11 mouse cellular contexts compared by ENCODE assay signal in genomic region chr3:89226361-89226760, GRCm38 (mm10). TPM values are rescaled to one million over a fixed set of nuclear protein-coding genes. Genes with fewer than 3 reads are reported as not detected.
DNase-seq lines count a peak whose midpoint lies in the region; ATAC-seq and TF ChIP-seq lines count a peak whose summit lies in the region.
"Had no signal": no experiment of that assay in that cellular context is flagged by ENCODE, and none has a peak within 500 bp of the region (broad histone marks: within the 10 kb centered on the region; RNA-seq: fewer than 3 reads in every experiment).

No protein-coding gene starts in this region.

- no peaks in the 10 kb centered on the region for H3K9me3 ChIP-seq in forebrain, embryonic 12.5 days
- no peaks in the 10 kb centered on the region for H3K9me3 ChIP-seq in intestine, postnatal 0 days (ENCODE audit: control insufficient read depth)

- peak overlapping the region; percentile 68 for H3K4me3 ChIP-seq in layer of hippocampus, adult 2 months
- H3K4me3 ChIP-seq in forebrain, embryonic 12.5 days (replicated peaks), result peak overlapping the region; percentile 76
- no peak overlapping the region for H3K4me3 ChIP-seq in intestine, postnatal 0 days (ENCODE audit: low read depth, low read length)
- H3K4me3 ChIP-seq in olfactory bulb, adult 2 months (ENCODE audit: insufficient read depth, low read depth, low read length), result peak overlapping the region; percentile 45

- 1% methylated on average over 11 of the region's 11 CpGs for WGBS in forebrain, embryonic 12.5 days
- 55% methylated on average over 11 of the region's 11 CpGs for WGBS in intestine, postnatal 0 days
- WGBS in olfactory bulb, adult 2 months, result 12% methylated on average over 11 of the region's 11 CpGs

- DNase-seq in layer of hippocampus, adult 2 months (ENCODE audit: low spot score in 2 of 2), result no peak
- DNase-seq in layer of hippocampus, adult 9-11 months, result no peak
- DNase-seq in urinary bladder, postnatal 4 days (ENCODE audit: low spot score in 2 of 2), result no peak
- no peak for DNase-seq in gastrocnemius, postnatal 25 days
- DNase-seq: gastrocnemius, postnatal 10 days; thymus, postnatal 25 days had no signal

- peak overlapping the region; percentile 93 for H3K27ac ChIP-seq in layer of hippocampus, adult 2 months
- H3K27ac ChIP-seq in forebrain, embryonic 12.5 days, result peak overlapping the region; percentile 98
- H3K27ac ChIP-seq in intestine, postnatal 0 days (ENCODE audit: low read depth, low read length), result no peak overlapping the region
- H3K27ac ChIP-seq in olfactory bulb, adult 2 months (ENCODE audit: insufficient read depth, low read depth, low read length), result peak overlapping the region; percentile 92
- H3K27ac ChIP-seq: liver, embryonic 14.5 days had no signal

- no peak for TF ChIP-seq CTCF in layer of hippocampus, adult 2 months (conservative IDR thresholded peaks at IDR 0.05)
- no peak for TF ChIP-seq CTCF in intestine, postnatal 0 days (IDR thresholded peaks at IDR 0.05; ENCODE audit: low read depth)
- no peak for TF ChIP-seq CTCF in olfactory bulb, adult 2 months (IDR thresholded peaks at IDR 0.05; ENCODE audit: insufficient read depth, low read depth, low read length)

- no peak for ATAC-seq in forebrain, embryonic 12.5 days (ENCODE audit: low FRiP score)
- ATAC-seq in intestine, postnatal 0 days, result no peak
- ATAC-seq: Patski had no signal

- no peaks in the 10 kb centered on the region for H3K27me3 ChIP-seq in forebrain, embryonic 12.5 days
- H3K27me3 ChIP-seq in intestine, postnatal 0 days (replicated peaks; ENCODE audit: control insufficient read depth, insufficient read depth, low read length), result no peaks in the 10 kb centered on the region
- H3K27me3 ChIP-seq: Patski had no signal

- H3K36me3 ChIP-seq in forebrain, embryonic 12.5 days (replicated peaks), result peaks cover 39% of the 10 kb centered on the region
- H3K36me3 ChIP-seq in intestine, postnatal 0 days (ENCODE audit: control insufficient read depth, insufficient read depth), result no peaks in the 10 kb centered on the region; the same call in 1 of the 2 replicates

- peak overlapping the region; percentile 95 for H3K4me2 ChIP-seq in forebrain, embryonic 12.5 days
- H3K4me2 ChIP-seq in intestine, postnatal 0 days (replicated peaks; ENCODE audit: low read depth), result peak overlapping the region; percentile 65; the same call in 1 of the 2 replicates

- H3K4me1 ChIP-seq in forebrain, embryonic 12.5 days, result peaks cover 67% of the 10 kb centered on the region
- peaks cover 4% of the 10 kb centered on the region; the same call in 1 of the 2 replicates for H3K4me1 ChIP-seq in intestine, postnatal 0 days (replicated peaks; ENCODE audit: control insufficient read depth, insufficient read depth, low read length)
- peaks cover 52% of the 10 kb centered on the region for H3K4me1 ChIP-seq in olfactory bulb, adult 2 months (ENCODE audit: control insufficient read depth, insufficient read depth, low read length)

- TF ChIP-seq POLR2A in olfactory bulb, adult 2 months (IDR thresholded peaks at IDR 0.05; ENCODE audit: insufficient read depth, low read depth, low read length), result no peak

- peak overlapping the region; percentile 92 for H3K9ac ChIP-seq in forebrain, embryonic 12.5 days
- H3K9ac ChIP-seq in intestine, postnatal 0 days (ENCODE audit: low read depth, low read length), result no peak overlapping the region
- H3K9ac ChIP-seq: liver, embryonic 14.5 days had no signal

RNA-seq across cellular contexts. Expression of gene Mtx1, which starts 0.5 kb away (rescaled TPM):
- 100 to 1,000 TPM; 100 to 102 TPM for total RNA-seq in layer of hippocampus, adult 2 months (2021)
- 185 and 194 TPM in 2 replicates for polyA plus RNA-seq in forebrain, embryonic 12.5 days (2016; fragmentation: Nextera tagmentation; extraction: Ambion mirVana)
- polyA plus RNA-seq in intestine, postnatal 0 days (2015; fragmentation: Nextera tagmentation; extraction: Ambion mirVana), result 140 and 145 TPM in 2 replicates
- polyA plus RNA-seq in olfactory bulb, adult 2 months (2012; ENCODE audit: insufficient read depth, insufficient read length, low replicate concordance, missing spikeins), result not detected in 2 replicates
- 10 to 100 TPM; 42.2 to 47.6 TPM for total RNA-seq in gastrocnemius, postnatal 25 days (2021)

RNA-seq across cellular contexts. Expression of gene Muc1, which starts 2.5 kb away (rescaled TPM):
- total RNA-seq in layer of hippocampus, adult 2 months (2021), result 1 to 10 TPM in 1 of 2 experiments, under 1 TPM in 1; 0.31 to 1.3 TPM
- polyA plus RNA-seq in forebrain, embryonic 12.5 days (2016; fragmentation: Nextera tagmentation; extraction: Ambion mirVana), result 3.8 and 4.7 TPM in 2 replicates
- polyA plus RNA-seq in intestine, postnatal 0 days (2015; fragmentation: Nextera tagmentation; extraction: Ambion mirVana), result 3.5 and 6.7 TPM in 2 replicates
- polyA plus RNA-seq in olfactory bulb, adult 2 months (2012; ENCODE audit: insufficient read depth, insufficient read length, low replicate concordance, missing spikeins), result not detected in 2 replicates
- total RNA-seq in gastrocnemius, postnatal 25 days (2021), result under 1 TPM; 0.38 to 0.51 TPM

RNA-seq across cellular contexts. Expression of gene Thbs3, which starts 11.4 kb away (rescaled TPM):
- total RNA-seq in layer of hippocampus, adult 2 months (2021), result 10 to 100 TPM; 42.6 to 43.8 TPM
- polyA plus RNA-seq in forebrain, embryonic 12.5 days (2016; fragmentation: Nextera tagmentation; extraction: Ambion mirVana), result 95.1 and 97.9 TPM in 2 replicates
- 15.2 and 17.2 TPM in 2 replicates for polyA plus RNA-seq in intestine, postnatal 0 days (2015; fragmentation: Nextera tagmentation; extraction: Ambion mirVana)
- polyA plus RNA-seq in olfactory bulb, adult 2 months (2012; ENCODE audit: insufficient read depth, insufficient read length, low replicate concordance, missing spikeins), result not detected in 2 replicates
- total RNA-seq in gastrocnemius, postnatal 25 days (2021), result 10 to 100 TPM; 11.0 to 11.8 TPM

RNA-seq across cellular contexts. Expression of gene Krtcap2, which starts 19.4 kb away (rescaled TPM):
- total RNA-seq in layer of hippocampus, adult 2 months (2021), result 10 to 100 TPM; 75.8 to 80.5 TPM
- polyA plus RNA-seq in forebrain, embryonic 12.5 days (2016; fragmentation: Nextera tagmentation; extraction: Ambion mirVana), result 249 and 252 TPM in 2 replicates
- 273 and 281 TPM in 2 replicates for polyA plus RNA-seq in intestine, postnatal 0 days (2015; fragmentation: Nextera tagmentation; extraction: Ambion mirVana)
- not detected in 2 replicates for polyA plus RNA-seq in olfactory bulb, adult 2 months (2012; ENCODE audit: insufficient read depth, insufficient read length, low replicate concordance, missing spikeins)
- 10 to 100 TPM; 66.6 to 78.8 TPM for total RNA-seq in gastrocnemius, postnatal 25 days (2021)

RNA-seq across cellular contexts. Expression of gene Trim46, which starts 19.7 kb away (rescaled TPM):
- total RNA-seq in layer of hippocampus, adult 2 months (2021), result 10 to 100 TPM; 89.1 to 92.8 TPM
- 25.1 and 26.6 TPM in 2 replicates for polyA plus RNA-seq in forebrain, embryonic 12.5 days (2016; fragmentation: Nextera tagmentation; extraction: Ambion mirVana)
- 1.2 and 1.3 TPM in 2 replicates for polyA plus RNA-seq in intestine, postnatal 0 days (2015; fragmentation: Nextera tagmentation; extraction: Ambion mirVana)
- polyA plus RNA-seq in olfactory bulb, adult 2 months (2012; ENCODE audit: insufficient read depth, insufficient read length, low replicate concordance, missing spikeins), result not detected in 2 replicates
- under 1 TPM; 0.28 to 0.38 TPM for total RNA-seq in gastrocnemius, postnatal 25 days (2021)

Comparison
In these comparisons a context has a peak if more than half of its experiments do, and no peak if none do; other contexts are left out.
1. RNA of gene Mtx1, which starts 0.5 kb away (polyA plus RNA-seq): 185 to 194 TPM in forebrain, embryonic 12.5 days and 140 to 145 TPM in intestine, postnatal 0 days; not detected in olfactory bulb, adult 2 months; every median in the first group is over 100 times any median in the second.
2. RNA of gene Thbs3, which starts 11.4 kb away (polyA plus RNA-seq): 95.1 to 97.9 TPM in forebrain, embryonic 12.5 days and 15.2 to 17.2 TPM in intestine, postnatal 0 days; not detected in olfactory bulb, adult 2 months; every median in the first group is over 10 times any median in the second.